Mouse (Mus musculus) urinary bladder, postnatal 25 days (tissue): ENCODE results near the gene Capzb.

Experiments used
- DNase-seq: peaks from one replicate; pipeline ENCODE4 v3.0.0; 2022; ENCODE audit warnings: low spot score

Gene Capzb

DNA sequence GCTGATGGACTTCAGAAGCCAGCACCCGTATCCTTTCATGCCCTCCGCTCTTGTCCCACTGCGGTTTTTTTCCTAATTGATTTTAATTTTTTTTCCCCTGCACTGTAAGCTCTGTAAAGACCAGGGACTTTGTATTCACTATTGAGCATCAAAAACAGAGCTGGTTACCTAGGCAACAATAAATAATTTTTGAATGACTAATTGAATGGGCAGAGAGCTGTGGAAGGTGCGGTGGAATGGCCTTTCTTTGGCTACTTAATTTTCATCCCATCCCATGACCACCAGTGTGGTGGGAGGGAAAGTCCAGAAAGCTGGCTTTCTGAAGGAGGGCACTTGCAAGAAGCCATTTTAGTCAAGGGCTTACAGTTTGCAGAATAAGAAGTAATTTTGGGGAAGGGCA lies 41.6 kb downstream of the Capzb start:
- DNase-seq: no peak

- DNase-seq: no peak
These were observed 42.9 kb downstream of the Capzb start for GRCm38 (mm10) chr4:139235556-139235955.

GRCm38 (mm10) chr4:139238612-139239011 lies 45.9 kb downstream of the Capzb start:
- no peak for DNase-seq

DNA sequence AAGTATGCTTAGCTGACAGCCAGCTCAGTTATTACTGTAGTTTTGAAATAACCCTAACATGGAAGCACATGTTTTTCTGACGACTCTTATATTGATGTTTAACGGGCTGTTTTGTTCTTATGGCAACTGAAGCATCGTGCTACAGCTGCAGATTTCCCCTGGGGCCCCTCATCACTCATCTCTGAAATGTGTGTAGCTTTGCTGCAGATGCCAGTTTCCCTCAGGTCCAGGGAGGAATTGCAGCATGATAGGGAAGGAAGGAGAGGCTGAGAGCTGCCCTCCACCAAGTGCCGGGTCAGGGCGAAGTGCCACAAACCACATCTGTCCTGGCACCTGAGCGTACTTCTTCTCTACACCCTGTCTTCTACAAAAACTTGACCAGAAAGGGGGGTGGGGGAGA lies 47.6 kb downstream of the Capzb start:
- no peak for DNase-seq

- DNase-seq: no peak
These were observed 49.2 kb downstream of the Capzb start for GRCm38 (mm10) chr4:139241678-139242606.

GRCm38 (mm10) chr4:139242607-139242955 lies 49.9 kb downstream of the Capzb start:
- no peak for DNase-seq

DNA sequence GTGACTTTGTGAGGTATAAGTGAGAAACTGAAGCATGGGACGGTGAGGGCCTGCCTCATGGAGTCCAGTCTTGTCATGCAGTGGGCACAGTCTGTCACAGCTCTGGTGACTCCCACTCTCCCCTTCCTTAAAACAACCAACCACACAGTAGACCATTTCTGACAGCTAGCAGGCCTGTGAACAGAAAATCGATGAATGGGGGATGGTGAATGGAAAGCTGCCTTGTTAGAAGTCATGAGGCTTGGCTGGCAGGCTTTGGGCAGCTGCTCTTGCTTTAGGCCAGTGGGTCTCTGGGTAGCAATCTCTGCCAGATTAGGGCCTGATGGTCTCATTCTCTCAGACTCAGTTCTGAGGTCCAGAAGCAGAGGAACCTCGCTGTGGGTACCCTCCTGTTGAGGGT lies 51.5 kb downstream of the Capzb start:
- DNase-seq: no peak

- no peak for DNase-seq
These were observed 52.1 kb downstream of the Capzb start for GRCm38 (mm10) chr4:139244766-139245165.

GRCm38 (mm10) chr4:139245534-139245933 lies 52.8 kb downstream of the Capzb start:
- DNase-seq: no peak

DNA sequence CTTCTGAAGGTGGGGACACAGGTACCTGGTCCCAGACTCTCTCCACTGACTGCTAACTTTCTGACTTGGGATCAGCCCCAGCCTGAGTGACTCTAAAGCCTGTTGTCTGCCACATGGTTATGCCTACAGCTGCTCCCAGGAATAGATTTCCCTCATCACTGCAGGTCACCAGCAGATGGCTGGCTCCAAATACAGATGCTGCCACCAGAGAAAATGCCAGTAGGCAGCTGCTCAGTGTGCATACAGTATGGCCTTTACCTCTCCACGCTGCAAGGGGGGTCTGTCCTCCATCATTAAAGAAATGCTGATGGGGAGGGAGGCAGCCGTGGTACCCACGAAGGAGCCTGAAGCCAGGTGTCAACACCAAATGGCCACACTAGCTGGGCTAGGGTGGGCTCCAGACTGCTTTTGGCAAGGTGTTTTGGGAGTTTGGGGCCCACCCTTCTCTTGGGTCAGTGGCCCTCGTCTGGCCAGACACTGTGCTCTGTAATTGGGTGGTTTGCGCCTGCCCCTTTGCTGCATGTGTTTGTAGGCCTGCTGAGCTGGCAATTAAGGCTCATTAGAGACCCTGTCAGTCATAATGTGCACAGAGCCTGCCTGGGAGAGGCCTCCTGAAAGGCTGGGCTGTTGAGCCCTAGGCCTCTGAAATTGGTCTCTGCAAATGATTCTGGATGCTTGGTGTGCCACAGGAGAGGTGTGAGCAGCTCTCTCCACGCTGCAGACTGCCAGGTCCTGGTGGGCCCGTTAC lies 53.6 kb downstream of the Capzb start:
- no peak for DNase-seq

- DNase-seq: no peak
These were observed 55.3 kb downstream of the Capzb start for GRCm38 (mm10) chr4:139247966-139248365.

GRCm38 (mm10) chr4:139248736-139249135 lies 56.0 kb downstream of the Capzb start:
- no peak for DNase-seq

GRCm38 (mm10) chr4:139250043-139250442 lies 57.3 kb downstream of the Capzb start:
- no peak for DNase-seq

DNA sequence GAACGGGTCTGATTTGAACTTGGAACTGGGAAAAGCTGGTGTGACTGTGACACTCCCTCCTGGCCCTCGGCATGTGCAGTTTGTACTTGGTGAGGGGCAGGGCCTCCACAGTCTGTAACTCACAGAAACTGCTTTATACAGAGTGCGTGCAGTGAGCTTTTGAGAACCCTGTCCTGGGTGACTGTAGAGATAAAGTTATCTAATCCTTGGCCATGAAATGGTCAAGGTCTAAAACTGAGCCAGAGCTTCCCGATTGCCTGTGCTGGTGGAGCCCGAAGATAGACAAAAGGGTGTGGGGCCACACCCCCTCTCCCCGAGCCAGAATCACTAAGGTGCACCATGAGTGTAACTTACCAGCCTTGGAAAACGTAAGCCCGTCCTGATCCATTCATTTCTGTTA lies 58.2 kb downstream of the Capzb start:
- no peak for DNase-seq

DNA sequence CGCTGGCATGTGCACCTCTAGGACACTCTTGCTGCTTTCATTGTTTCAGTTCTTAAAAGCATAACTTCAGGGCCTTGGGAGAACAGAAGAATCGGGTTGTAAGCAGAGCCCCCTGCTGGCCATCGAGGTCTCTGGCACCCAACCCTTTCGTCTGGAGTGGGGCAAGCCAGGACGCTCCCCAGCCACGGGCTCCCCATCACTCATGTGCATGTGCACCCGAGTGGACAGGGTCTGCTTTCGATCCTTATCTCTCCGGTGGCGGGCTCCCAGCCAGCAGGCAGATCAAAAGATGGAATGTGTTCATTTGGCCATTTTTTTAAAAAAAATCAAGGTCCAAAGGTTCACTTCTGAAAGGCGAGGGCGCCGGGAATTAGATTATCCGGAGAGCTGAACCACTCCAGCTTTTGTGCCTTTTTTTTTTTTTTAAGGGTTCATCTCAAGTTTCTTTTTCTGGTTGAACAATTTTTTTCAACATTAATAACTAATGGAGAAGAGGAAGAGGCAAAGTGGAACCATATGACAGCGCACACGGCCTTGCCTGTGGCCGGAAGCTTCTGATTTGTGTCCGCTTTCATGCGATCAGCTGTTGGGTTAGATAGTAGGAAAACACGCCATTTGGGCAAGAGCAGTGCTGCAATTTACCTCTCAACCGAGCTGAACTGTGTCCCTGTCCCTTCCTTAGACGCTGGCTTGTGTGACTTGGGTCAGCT lies 59.5 kb downstream of the Capzb start:
- DNase-seq: peak; percentile 74

DNA sequence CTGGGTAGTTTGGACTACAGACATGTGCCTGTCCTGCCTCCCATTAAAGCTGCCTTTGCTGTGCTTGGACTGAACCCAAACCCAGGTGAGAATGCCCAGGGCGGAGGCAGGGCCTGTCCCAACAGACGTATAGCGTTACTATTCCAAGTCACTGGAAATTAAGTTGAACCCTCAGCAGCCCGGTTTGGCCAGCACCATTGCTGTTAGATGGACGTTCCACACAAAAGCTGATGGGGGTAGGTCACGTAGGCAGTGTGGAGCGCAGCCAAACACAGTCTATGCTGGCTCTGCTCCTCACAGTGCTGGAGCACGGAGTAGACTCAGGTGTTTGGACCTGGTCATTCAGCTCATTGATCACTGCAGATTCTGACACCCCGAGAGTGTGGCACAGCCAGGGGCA lies 60.5 kb downstream of the Capzb start:
- no peak for DNase-seq

- no peak for DNase-seq
These were observed 63.4 kb downstream of the Capzb start for GRCm38 (mm10) chr4:139256146-139256545.

DNA sequence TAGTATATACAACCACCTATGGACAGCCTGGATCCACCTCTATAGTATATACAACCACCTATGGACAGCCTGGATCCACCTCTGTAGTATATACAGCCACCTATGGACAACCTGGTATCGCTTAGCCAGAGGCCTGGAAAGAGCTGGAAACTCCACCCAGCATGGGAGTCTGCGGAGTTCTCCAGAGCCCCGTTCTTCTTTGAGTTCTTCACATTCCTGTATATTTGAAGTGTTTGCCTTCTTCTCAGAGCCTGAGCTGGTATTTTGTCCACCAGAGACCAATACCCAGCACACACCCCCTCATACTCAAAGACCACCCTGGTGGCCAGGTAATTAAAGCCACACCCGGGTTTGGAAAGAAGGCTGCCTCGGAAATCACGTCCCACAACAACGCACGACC lies 64.0 kb downstream of the Capzb start:
- no peak for DNase-seq

DNA sequence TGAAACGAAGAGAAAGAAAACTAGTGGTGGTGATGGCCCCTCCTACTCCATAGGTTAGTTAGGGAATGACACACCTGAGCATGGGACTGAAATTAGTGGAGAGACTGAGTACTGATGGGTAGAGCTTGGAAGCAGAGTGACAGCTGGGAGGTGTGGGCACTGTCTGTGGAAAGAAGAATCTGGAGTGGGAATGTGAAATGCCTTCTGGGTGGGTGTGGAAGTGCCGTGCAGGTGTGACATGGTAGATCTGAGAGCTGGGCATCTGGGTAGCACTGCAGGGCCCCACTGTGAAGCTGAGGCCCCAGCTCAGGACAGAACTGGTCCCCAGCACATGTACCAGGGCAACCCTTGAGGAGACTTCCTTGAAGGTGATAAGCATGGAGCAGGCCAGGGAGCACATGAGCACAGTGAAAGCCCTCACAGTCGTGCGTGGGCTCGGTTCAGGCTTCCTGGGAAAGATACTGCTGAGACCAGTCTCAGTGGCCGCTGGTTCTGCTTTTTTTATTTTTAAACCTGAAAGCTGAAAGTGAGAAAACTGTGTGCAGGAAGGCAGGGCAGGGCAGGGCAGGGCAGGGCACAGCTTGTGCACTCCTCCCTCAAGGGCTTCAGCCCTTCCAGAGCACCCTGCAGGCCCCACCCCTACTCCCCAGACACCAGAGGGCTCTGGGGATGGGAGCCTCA lies 66.1 kb downstream of the Capzb start:
- DNase-seq: no peak

DNA sequence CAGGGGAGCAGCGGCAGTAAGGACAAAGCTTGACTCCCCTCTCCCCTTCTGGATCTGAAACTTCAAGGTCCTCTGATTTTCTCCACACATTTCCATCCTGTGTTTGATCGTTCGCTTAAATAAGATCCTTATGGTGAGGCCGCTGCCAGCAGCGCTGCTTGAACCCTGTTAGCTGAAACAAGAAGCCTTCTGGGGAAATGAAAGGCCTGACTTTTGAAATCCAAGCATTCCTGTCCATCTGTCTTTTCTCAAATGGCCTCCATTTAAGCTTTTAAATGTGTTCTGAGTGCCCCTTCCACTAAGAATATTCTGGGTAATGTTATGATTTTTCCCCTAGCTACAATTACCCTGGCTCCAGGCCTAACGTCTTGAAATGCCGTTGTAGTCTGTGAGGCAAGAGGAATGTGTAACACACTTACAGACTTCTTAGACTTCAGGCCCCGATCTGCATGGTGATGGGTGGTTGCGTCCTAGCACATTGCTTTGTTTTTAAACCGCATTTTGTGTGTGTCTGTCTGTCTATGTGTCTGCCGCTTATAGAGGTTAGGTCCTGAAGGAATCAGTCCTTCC lies 66.7 kb downstream of the Capzb start:
- DNase-seq: no peak

GRCm38 (mm10) chr4:139262981-139263380 lies 70.3 kb downstream of the Capzb start:
- DNase-seq: no peak
